Mouse (Mus musculus): ENCODE results near the gene Omd. TPM values are rescaled to one million over a fixed set of nuclear protein-coding genes. Genes with fewer than 3 reads are reported as not detected.

The Omd gene
- polyA plus RNA-seq, 1 experiment from 2014 or later, result 0.26 TPM

- Histone ChIP-seq H3K27ac (no peak overlapping the region), H3K27me3 (no peaks in the 10 kb centered on the region), H3K9me3 (no peaks in the 10 kb centered on the region), H3K9ac (no peak overlapping the region), H3K4me2 (no peak overlapping the region), H3K4me1 (replicated peaks) (no peaks in the 10 kb centered on the region), H3K36me3 (no peaks in the 10 kb centered on the region), H3K4me3 (no peak overlapping the region)
- WGBS, result 94% methylated on average over 1 of the region's 1 CpGs
- no peak for ATAC-seq (ENCODE audit: low FRiP score)
Observed at GRCm38 (mm10) chr13:49623216-49623615, 41.0 kb downstream of the Omd start.

- no peak for ATAC-seq (ENCODE audit: low FRiP score)
- Histone ChIP-seq H3K4me1 (replicated peaks) (no peaks in the 10 kb centered on the region), H3K27ac (no peak overlapping the region), H3K4me2 (no peak overlapping the region), H3K27me3 (no peaks in the 10 kb centered on the region), H3K9me3 (no peaks in the 10 kb centered on the region), H3K9ac (no peak overlapping the region), H3K4me3 (no peak overlapping the region), H3K36me3 (no peaks in the 10 kb centered on the region)
Observed at GRCm38 (mm10) chr13:49628167-49628566, 45.9 kb downstream of the Omd start.

GRCm38 (mm10) chr13:49629076-49629475, 46.8 kb downstream of the Omd start:
- ATAC-seq (ENCODE audit: low FRiP score), result no peak
- H3K36me3 ChIP-seq, result no peaks in the 10 kb centered on the region
- no peak overlapping the region for H3K4me3 ChIP-seq
- WGBS, result 86% methylated on average over 2 of the region's 2 CpGs
- H3K4me2 ChIP-seq, result no peak overlapping the region
- no peaks in the 10 kb centered on the region for H3K27me3 ChIP-seq
- no peaks in the 10 kb centered on the region for H3K9me3 ChIP-seq
- H3K9ac ChIP-seq, result no peak overlapping the region
- no peak overlapping the region for H3K27ac ChIP-seq
- no peaks in the 10 kb centered on the region for H3K4me1 ChIP-seq (replicated peaks)

GRCm38 (mm10) chr13:49639965-49640364, 57.7 kb downstream of the Omd start:
- H3K9me3 ChIP-seq, result no peaks in the 10 kb centered on the region
- H3K27me3 ChIP-seq, result no peaks in the 10 kb centered on the region
- no peak overlapping the region for H3K27ac ChIP-seq
- no peaks in the 10 kb centered on the region for H3K36me3 ChIP-seq
- no peaks in the 10 kb centered on the region for H3K4me1 ChIP-seq (replicated peaks)
- no peak overlapping the region for H3K4me2 ChIP-seq
- no peak overlapping the region for H3K9ac ChIP-seq
- ATAC-seq (ENCODE audit: low FRiP score), result no peak
- H3K4me3 ChIP-seq, result no peak overlapping the region
- WGBS, result 89% methylated on average over 2 of the region's 2 CpGs

Other genes starting within 250 kb of the Omd start
- 28.2 and 29.3 TPM in 2 replicates for gene Bicd2, start 240.9 kb upstream of the Omd start, polyA plus RNA-seq (2015; fragmentation: Nextera tagmentation; extraction: Ambion mirVana)
- 14.0 and 15.0 TPM in 2 replicates for gene Ippk, start 161.2 kb upstream of the Omd start, polyA plus RNA-seq (2015; fragmentation: Nextera tagmentation; extraction: Ambion mirVana)
- gene Tes3-ps, start 89.1 kb upstream of the Omd start, polyA plus RNA-seq (2015; fragmentation: Nextera tagmentation; extraction: Ambion mirVana), result 0.45 and 0.60 TPM in 2 replicates
- gene Ecm2, start 77.7 kb upstream of the Omd start, polyA plus RNA-seq (2015; fragmentation: Nextera tagmentation; extraction: Ambion mirVana), result 2.3 and 2.5 TPM in 2 replicates
- 0.57 and 1.9 TPM in 2 replicates for gene Aspn, start 38.0 kb upstream of the Omd start, polyA plus RNA-seq (2015; fragmentation: Nextera tagmentation; extraction: Ambion mirVana)
- 8.1 and 14.9 TPM in 2 replicates for gene Ogn, start 25.6 kb downstream of the Omd start, polyA plus RNA-seq (2015; fragmentation: Nextera tagmentation; extraction: Ambion mirVana)
- gene Cenpp, start 70.3 kb downstream of the Omd start, polyA plus RNA-seq (2015; fragmentation: Nextera tagmentation; extraction: Ambion mirVana), result 7.0 and 9.1 TPM in 2 replicates
- gene Nol8, start 70.6 kb downstream of the Omd start, polyA plus RNA-seq (2015; fragmentation: Nextera tagmentation; extraction: Ambion mirVana), result 22.6 and 22.9 TPM in 2 replicates
- 53.3 and 54.9 TPM in 2 replicates for gene Iars, start 99.6 kb downstream of the Omd start, polyA plus RNA-seq (2015; fragmentation: Nextera tagmentation; extraction: Ambion mirVana)
- not detected in 2 replicates for gene Gm30302, start 216.5 kb downstream of the Omd start, polyA plus RNA-seq (2015; fragmentation: Nextera tagmentation; extraction: Ambion mirVana)

Data from hindbrain, embryonic 13.5 days (tissue).